Mouse (Mus musculus): ENCODE results near the gene Procr. TPM values are rescaled to one million over a fixed set of nuclear protein-coding genes. Genes with fewer than 3 reads are reported as not detected.

The Procr gene
- polyA plus RNA-seq, 1 experiment: 1.1 TPM

DNA sequence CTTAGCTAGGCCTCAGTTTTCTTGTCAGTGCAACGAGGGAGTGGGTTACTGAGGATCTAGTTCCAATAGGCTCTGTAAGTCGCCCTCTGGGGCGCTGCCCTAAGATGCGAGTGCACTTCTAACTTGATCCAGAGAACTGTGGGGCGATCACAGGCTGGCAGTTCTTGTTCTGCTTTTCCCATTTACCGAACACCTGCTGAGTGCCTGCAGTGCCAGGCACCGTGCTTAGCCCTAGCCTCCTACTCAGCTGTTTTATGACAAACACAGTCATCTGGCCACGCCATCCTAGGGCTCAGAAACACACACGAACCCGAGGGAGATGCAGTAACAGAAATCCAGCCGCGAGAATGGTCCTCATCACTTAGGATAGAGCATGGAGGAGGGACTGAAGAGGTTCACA is 42.0 kb downstream of the Procr start:
- H3K4me1 ChIP-seq (ENCODE audit: control insufficient read depth, insufficient read depth, low read length): peaks cover 4% of the 10 kb centered on the region
- TF ChIP-seq CTCF (IDR thresholded peaks at IDR 0.05; ENCODE audit: extremely low read depth, insufficient read depth, low read length) (no peak), POLR2A (IDR thresholded peaks at IDR 0.05; ENCODE audit: extremely low read depth, insufficient read depth, low read length) (no peak)
- H3K4me3 ChIP-seq (ENCODE audit: insufficient read depth, low read length): no peak overlapping the region
- no peak overlapping the region for H3K27ac ChIP-seq (ENCODE audit: insufficient read depth, low read length)

DNA sequence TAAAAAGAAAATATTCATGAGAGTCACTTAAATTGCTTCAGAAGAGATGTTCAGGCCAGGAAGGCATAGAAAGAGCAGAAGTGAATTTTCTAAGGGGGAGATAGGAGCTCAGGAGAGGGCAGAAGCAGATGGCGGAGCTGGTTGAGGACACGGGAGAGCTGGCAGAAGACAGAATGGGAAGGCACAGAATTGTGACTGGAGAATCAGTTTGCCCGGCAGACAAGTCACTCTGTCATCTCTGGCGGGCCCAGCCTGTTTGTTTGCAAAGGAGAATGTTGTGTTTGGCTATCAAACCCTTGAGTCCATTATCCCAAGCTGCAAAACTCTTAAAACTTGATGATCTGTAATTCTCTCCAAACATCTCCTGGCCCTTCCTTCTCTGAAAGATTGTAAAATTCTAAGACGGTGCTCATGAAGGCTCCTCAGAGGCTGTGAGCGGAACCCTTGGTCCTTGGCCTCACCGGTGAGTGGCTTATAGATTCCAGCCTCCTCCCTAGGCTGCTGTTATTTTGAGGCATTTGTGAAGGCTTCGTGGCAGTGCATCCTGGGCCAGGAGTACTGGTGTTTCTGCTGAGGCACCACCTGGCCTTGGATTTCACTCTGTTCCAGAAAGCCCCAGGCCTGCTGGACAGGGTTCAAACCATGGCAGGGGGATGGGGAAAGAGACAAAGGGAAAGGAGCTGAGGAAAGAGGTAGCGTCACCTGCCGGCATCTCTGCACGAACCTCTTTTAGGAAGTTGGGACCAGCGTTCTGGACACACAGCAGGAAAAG is 43.9 kb downstream of the Procr start:
- Histone ChIP-seq H3K4me1 (ENCODE audit: control insufficient read depth, insufficient read depth, low read length) (peaks cover 2% of the 10 kb centered on the region; the same call in 1 of the 2 replicates), H3K27ac (ENCODE audit: insufficient read depth, low read length) (no peak overlapping the region), H3K4me3 (ENCODE audit: insufficient read depth, low read length) (no peak overlapping the region)
- TF ChIP-seq CTCF (IDR thresholded peaks at IDR 0.05; ENCODE audit: extremely low read depth, insufficient read depth, low read length) (no peak), POLR2A (IDR thresholded peaks at IDR 0.05; ENCODE audit: extremely low read depth, insufficient read depth, low read length) (no peak)

DNA sequence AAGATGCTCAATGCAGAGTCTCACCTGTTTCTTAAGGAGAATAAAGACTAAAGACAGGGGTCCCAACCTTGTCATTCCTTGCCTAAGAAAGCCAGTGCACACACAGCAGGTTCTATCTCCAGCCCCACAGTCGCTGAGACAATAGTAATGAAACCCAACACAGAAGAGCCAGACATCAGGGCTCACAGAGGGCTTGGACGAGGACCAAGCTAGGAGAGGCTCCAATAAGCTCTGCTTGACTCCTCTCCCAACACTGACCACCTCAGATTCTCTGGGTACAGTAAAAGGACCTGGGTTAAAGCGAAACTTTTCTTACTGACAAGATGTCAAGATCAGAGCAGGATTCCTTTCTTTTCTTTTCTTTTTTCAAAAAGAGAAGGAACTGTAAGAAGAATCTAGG is 47.7 kb downstream of the Procr start:
- TF ChIP-seq POLR2A (IDR thresholded peaks at IDR 0.05; ENCODE audit: extremely low read depth, insufficient read depth, low read length) (no peak), CTCF (IDR thresholded peaks at IDR 0.05; ENCODE audit: extremely low read depth, insufficient read depth, low read length) (no peak)
- H3K27ac ChIP-seq (ENCODE audit: insufficient read depth, low read length): no peak overlapping the region
- no peak overlapping the region for H3K4me3 ChIP-seq (ENCODE audit: insufficient read depth, low read length)
- H3K4me1 ChIP-seq (ENCODE audit: control insufficient read depth, insufficient read depth, low read length): no peaks in the 10 kb centered on the region

DNA sequence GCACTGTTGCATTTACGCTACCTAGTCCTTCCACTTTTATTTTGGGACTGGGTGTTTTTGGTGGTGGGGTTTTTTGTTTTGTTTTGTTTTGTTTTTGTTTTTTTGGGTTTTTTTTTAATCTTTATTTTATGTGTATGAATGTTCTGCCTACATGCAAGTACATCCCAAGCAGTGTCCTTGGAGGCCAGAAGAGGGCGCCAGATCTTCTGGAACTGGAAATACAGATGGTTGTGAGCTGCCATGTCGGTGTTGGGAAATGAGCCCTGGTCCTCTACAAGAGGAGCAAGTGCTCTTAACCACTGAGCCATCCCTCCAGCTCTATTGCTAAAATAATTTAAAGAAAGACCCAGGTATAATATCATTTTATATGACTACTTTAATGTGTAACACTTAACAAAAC is 51.8 kb downstream of the Procr start:
- no peak for TF ChIP-seq POLR2A (IDR thresholded peaks at IDR 0.05; ENCODE audit: extremely low read depth, insufficient read depth, low read length)
- TF ChIP-seq CTCF (IDR thresholded peaks at IDR 0.05; ENCODE audit: extremely low read depth, insufficient read depth, low read length): peak; percentile 27; the same call in 1 of the 2 replicates
- no peak overlapping the region for H3K4me3 ChIP-seq (ENCODE audit: insufficient read depth, low read length)
- H3K4me1 ChIP-seq (ENCODE audit: control insufficient read depth, insufficient read depth, low read length): no peaks in the 10 kb centered on the region

DNA sequence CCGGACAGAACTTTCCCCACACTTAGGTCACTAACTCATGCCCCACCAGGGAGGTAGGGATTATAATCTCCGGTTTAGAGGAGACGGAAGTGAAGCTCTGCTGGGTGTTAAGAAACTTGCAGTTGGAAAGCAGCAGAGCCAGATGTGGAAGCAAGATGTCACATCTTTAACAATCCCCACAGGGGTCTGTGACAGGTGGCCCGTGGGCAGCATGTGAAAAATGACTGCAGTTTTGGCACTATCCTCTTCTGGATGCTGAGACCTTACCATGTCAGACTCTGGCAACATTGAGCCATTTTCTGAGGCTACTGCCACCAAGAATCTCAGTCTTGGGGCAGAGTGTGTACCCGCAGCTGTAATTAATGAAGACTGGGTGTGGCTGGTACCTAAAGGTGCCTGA is 53.1 kb downstream of the Procr start:
- no peak for TF ChIP-seq POLR2A (IDR thresholded peaks at IDR 0.05; ENCODE audit: extremely low read depth, insufficient read depth, low read length)
- TF ChIP-seq CTCF (IDR thresholded peaks at IDR 0.05; ENCODE audit: extremely low read depth, insufficient read depth, low read length): no peak
- Histone ChIP-seq H3K4me1 (ENCODE audit: control insufficient read depth, insufficient read depth, low read length) (no peaks in the 10 kb centered on the region), H3K27ac (ENCODE audit: insufficient read depth, low read length) (no peak overlapping the region)

More for the DNA sequence above, 51.8 kb downstream of the Procr start:
- H3K27ac ChIP-seq (ENCODE audit: insufficient read depth, low read length): no peak overlapping the region

More for the DNA sequence above, 53.1 kb downstream of the Procr start:
- no peak overlapping the region for H3K4me3 ChIP-seq (ENCODE audit: insufficient read depth, low read length)

Other genes starting within 250 kb of the Procr start
- 77.3 and 77.7 TPM in 2 replicates for gene Acss2, start 233.2 kb upstream of the Procr start, polyA plus RNA-seq (2012; rRNA removed)
- 261 and 264 TPM in 2 replicates for gene Ggt7, start 232.9 kb upstream of the Procr start, polyA plus RNA-seq (2012; rRNA removed)
- 17.2 and 18.4 TPM in 2 replicates for gene Gss, start 158.3 kb upstream of the Procr start, polyA plus RNA-seq (2012; rRNA removed)
- gene Myh7b, start 139.9 kb upstream of the Procr start, polyA plus RNA-seq (2012; rRNA removed): 10.5 and 13.8 TPM in 2 replicates
- gene Trpc4ap, start 58.7 kb upstream of the Procr start, polyA plus RNA-seq (2012; rRNA removed): 158 and 163 TPM in 2 replicates
- 39.5 and 39.7 TPM in 2 replicates for gene Edem2, start 21.6 kb upstream of the Procr start, polyA plus RNA-seq (2012; rRNA removed)
- not detected in 2 replicates for gene Gm17581, start 15.3 kb upstream of the Procr start, polyA plus RNA-seq (2012; rRNA removed)
- gene Mmp24, start 24.2 kb downstream of the Procr start, polyA plus RNA-seq (2012; rRNA removed): 33.8 and 34.2 TPM in 2 replicates
- gene BC029722, start 68.3 kb downstream of the Procr start, polyA plus RNA-seq (2012; rRNA removed): 90.6 and 93.4 TPM in 2 replicates
- gene Eif6, start 75.8 kb downstream of the Procr start, polyA plus RNA-seq (2012; rRNA removed): 69.2 and 71.0 TPM in 2 replicates
- gene Fam83c, start 83.7 kb downstream of the Procr start, polyA plus RNA-seq (2012; rRNA removed): not detected in 2 replicates
- gene Uqcc1, start 179.2 kb downstream of the Procr start, polyA plus RNA-seq (2012; rRNA removed): 54.9 and 60.4 TPM in 2 replicates
- gene Gm15557, start 189.6 kb downstream of the Procr start, polyA plus RNA-seq (2012; rRNA removed): not detected in 2 replicates
- 0.17 and 0.36 TPM in 2 replicates for gene Gdf5, start 194.2 kb downstream of the Procr start, polyA plus RNA-seq (2012; rRNA removed)
- 15.9 and 16.8 TPM in 2 replicates for gene Cep250, start 205.3 kb downstream of the Procr start, polyA plus RNA-seq (2012; rRNA removed)

Measured in cortical plate, adult 2 months (tissue).